Mouse (Mus musculus) myocyte (in vitro differentiated cells): ENCODE measurements around the gene Tmem127.

ENCODE experiments used
- CEBPB ChIP-seq: IDR thresholded peaks from 2 replicates; pipeline ENCODE4 v1.6.1; 2011; ENCODE audit warnings: mild to moderate bottlenecking, moderate library complexity; ENCODE audit not compliant: poor library complexity, insufficient read depth, severe bottlenecking
- E2F4 ChIP-seq: IDR thresholded peaks from one replicate; pipeline ENCODE4 v1.6.1; 2011; ENCODE audit warnings: mild to moderate bottlenecking, control low read depth, moderate library complexity; ENCODE audit not compliant: insufficient read depth
- MAX ChIP-seq: IDR thresholded peaks from one replicate; pipeline ENCODE4 v1.6.1; 2011; ENCODE audit warnings: low read depth, mild to moderate bottlenecking, control low read depth
- POLR2A ChIP-seq: IDR thresholded peaks from one replicate; pipeline ENCODE4 v1.6.1; 2011; ENCODE audit warnings: low read depth, mild to moderate bottlenecking, control low read depth, moderate library complexity; ENCODE audit not compliant: insufficient read length
- POLR2AphosphoS2 ChIP-seq: IDR thresholded peaks from one replicate; pipeline ENCODE4 v1.6.1; 2011; ENCODE audit warnings: low read depth, control low read depth; ENCODE audit not compliant: insufficient read length
- REST ChIP-seq: IDR thresholded peaks from one replicate; pipeline ENCODE4 v1.6.1; 2011; ENCODE audit warnings: mild to moderate bottlenecking, control low read depth, moderate library complexity; ENCODE audit not compliant: insufficient read depth, insufficient read length
- SRF ChIP-seq: IDR thresholded peaks from one replicate; pipeline ENCODE4 v1.6.1; 2011; ENCODE audit warnings: low read depth; ENCODE audit not compliant: control insufficient read depth, insufficient read length
- TCF12 ChIP-seq: IDR thresholded peaks from one replicate; pipeline ENCODE4 v1.6.1; 2011; ENCODE audit warnings: mild to moderate bottlenecking, control low read depth; ENCODE audit not compliant: poor library complexity, insufficient read depth, severe bottlenecking
- TCF3 ChIP-seq: IDR thresholded peaks from one replicate; pipeline ENCODE4 v1.6.1; 2011; ENCODE audit warnings: low read depth, control low read depth; ENCODE audit not compliant: insufficient read length
- USF1 ChIP-seq: IDR thresholded peaks from one replicate; pipeline ENCODE4 v1.6.1; 2011; ENCODE audit warnings: low read depth, mild to moderate bottlenecking, control low read depth, moderate library complexity

DNA sequence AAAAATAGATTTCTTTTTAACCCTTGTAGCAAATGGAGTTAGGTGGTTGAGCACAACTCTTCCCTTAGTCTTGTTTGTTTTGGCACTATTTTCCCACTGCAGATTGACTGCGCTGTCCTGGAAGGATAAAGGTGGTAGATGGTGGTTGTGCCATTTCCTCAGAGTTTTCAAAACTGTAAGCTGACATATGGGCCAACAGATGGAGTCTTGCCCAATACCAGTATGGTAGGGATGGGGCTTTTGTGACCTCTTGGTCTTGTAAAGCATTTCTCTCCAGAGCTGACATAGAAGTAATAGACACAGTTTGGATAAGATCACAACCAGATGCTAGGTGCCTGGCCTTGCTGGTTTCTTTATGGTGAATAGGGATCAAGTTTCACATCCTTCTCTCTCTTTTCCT, 50.3 kb downstream of the Tmem127 start:
- TF ChIP-seq POLR2A (no peak), E2F4 (no peak), POLR2AphosphoS2 (no peak), SRF (no peak), TCF3 (no peak), USF1 (no peak), TCF12 (no peak), CEBPB (no peak), MAX (no peak), REST (no peak)
